Comparison of ENCODE assay signal across 11 mouse cellular contexts in genomic region chr2:181415945-181416344, GRCm38 (mm10). TPM values are rescaled to one million over a fixed set of nuclear protein-coding genes. Genes with fewer than 3 reads are reported as not detected.
DNase-seq lines count a peak whose midpoint lies in the region; ATAC-seq and TF ChIP-seq lines count a peak whose summit lies in the region.
"Had no signal": no experiment of that assay in that cellular context is flagged by ENCODE, and none has a peak within 500 bp of the region (broad histone marks: within the 10 kb centered on the region; RNA-seq: fewer than 3 reads in every experiment).

No protein-coding gene starts in this region.

- H3K9ac ChIP-seq in heart, embryonic 12.5 days: no peak overlapping the region
- H3K9ac ChIP-seq: hindbrain, embryonic 15.5 days; limb, embryonic 15.5 days; stomach, embryonic 15.5 days had no signal

- H3K36me3 ChIP-seq in heart, embryonic 12.5 days: no peaks in the 10 kb centered on the region
- no peaks in the 10 kb centered on the region for H3K36me3 ChIP-seq in thymus, adult 2 months (ENCODE audit: control insufficient read depth, insufficient read depth, low read length)
- H3K36me3 ChIP-seq: hindbrain, embryonic 15.5 days; limb, embryonic 15.5 days; stomach, embryonic 15.5 days had no signal

- no peak for TF ChIP-seq POLR2A in thymus, adult 2 months (IDR thresholded peaks at IDR 0.05; ENCODE audit: control insufficient read depth, extremely low read depth, insufficient read depth, low read length, poor library complexity)

- H3K4me3 ChIP-seq in heart, embryonic 12.5 days: no peak overlapping the region
- H3K4me3 ChIP-seq in thymus, adult 2 months (ENCODE audit: control insufficient read depth, insufficient read depth, low read length): no peak overlapping the region
- H3K4me3 ChIP-seq: hindbrain, embryonic 15.5 days; limb, embryonic 15.5 days; stomach, embryonic 15.5 days had no signal

- TF ChIP-seq CTCF in thymus, adult 2 months (IDR thresholded peaks at IDR 0.05; ENCODE audit: borderline replicate concordance, control insufficient read depth, extremely low read depth, insufficient read depth, low read length, poor library complexity): no peak

- no peak for ATAC-seq in heart, embryonic 12.5 days (ENCODE audit: insufficient number of reproducible peaks, low FRiP score)

- no peak overlapping the region for H3K4me2 ChIP-seq in heart, embryonic 12.5 days
- H3K4me2 ChIP-seq: hindbrain, embryonic 15.5 days; limb, embryonic 15.5 days; stomach, embryonic 15.5 days had no signal

- 37% methylated on average over 3 of the region's 3 CpGs for WGBS in heart, embryonic 12.5 days
- 66% methylated on average over 3 of the region's 3 CpGs for WGBS in thymus, adult 2 months

- H3K9me3 ChIP-seq in heart, embryonic 12.5 days (replicated peaks): no peaks in the 10 kb centered on the region
- H3K9me3 ChIP-seq: hindbrain, embryonic 15.5 days; limb, embryonic 15.5 days; stomach, embryonic 15.5 days had no signal

- DNase-seq in heart, adult 11 months: peak; percentile 92
- DNase-seq in 3T3-L1 (ENCODE audit: low read depth, low spot score): peak; percentile 68
- DNase-seq in cerebellum, adult 9-10 months: peak; percentile 79
- peak; percentile 70 for DNase-seq in heart, postnatal 4 days
- no peak for DNase-seq in thymus, adult 2 months
- no peak for DNase-seq in embryo, embryonic 9.5 days (ENCODE audit: extremely low spot score)
- DNase-seq in B cell, adult 2 months: no peak

- no peak overlapping the region for H3K27ac ChIP-seq in heart, embryonic 12.5 days (ENCODE audit: poor library complexity, severe bottlenecking)
- H3K27ac ChIP-seq in thymus, adult 2 months (ENCODE audit: control insufficient read depth, insufficient read depth, low read length): no peak overlapping the region
- H3K27ac ChIP-seq: hindbrain, embryonic 15.5 days; limb, embryonic 15.5 days; stomach, embryonic 15.5 days had no signal

- H3K4me1 ChIP-seq in heart, embryonic 12.5 days (replicated peaks): peaks cover 40% of the 10 kb centered on the region
- H3K4me1 ChIP-seq in thymus, adult 2 months (replicated peaks; ENCODE audit: control insufficient read depth, insufficient read depth, low read length): no peaks in the 10 kb centered on the region
- H3K4me1 ChIP-seq: limb, embryonic 15.5 days; stomach, embryonic 15.5 days had no signal

- no peaks in the 10 kb centered on the region for H3K27me3 ChIP-seq in heart, embryonic 12.5 days (replicated peaks)
- no peaks in the 10 kb centered on the region for H3K27me3 ChIP-seq in thymus, adult 2 months (ENCODE audit: control insufficient read depth, insufficient read depth, low read length)
- H3K27me3 ChIP-seq: hindbrain, embryonic 15.5 days; limb, embryonic 15.5 days; stomach, embryonic 15.5 days had no signal

RNA-seq across cellular contexts. Expression of gene Lime1, which starts 36.1 kb away (rescaled TPM):
- 16.2 and 16.9 TPM in 2 replicates for polyA plus RNA-seq in heart, embryonic 12.5 days (2016; fragmentation: Nextera tagmentation; extraction: Ambion mirVana)
- total RNA-seq in heart, postnatal 4 days (2021): 1 to 10 TPM; 8.8 to 8.9 TPM
- polyA plus RNA-seq in thymus, adult 2 months (2012; rRNA removed): 263 and 268 TPM in 2 replicates

RNA-seq across cellular contexts. Expression of gene Zbtb46, which starts 43.3 kb away (rescaled TPM):
- 13.5 and 15.1 TPM in 2 replicates for polyA plus RNA-seq in heart, embryonic 12.5 days (2016; fragmentation: Nextera tagmentation; extraction: Ambion mirVana)
- total RNA-seq in heart, postnatal 4 days (2021): 10 to 100 TPM; 14.9 to 16.5 TPM
- 4.8 and 5.3 TPM in 2 replicates for polyA plus RNA-seq in thymus, adult 2 months (2012; rRNA removed)

RNA-seq across cellular contexts. Expression of gene Arfrp1, which starts 50.7 kb away (rescaled TPM):
- polyA plus RNA-seq in heart, embryonic 12.5 days (2016; fragmentation: Nextera tagmentation; extraction: Ambion mirVana): 50.0 and 54.1 TPM in 2 replicates
- 10 to 100 TPM; 39.6 to 41.0 TPM for total RNA-seq in heart, postnatal 4 days (2021)
- polyA plus RNA-seq in thymus, adult 2 months (2012; rRNA removed): 60.9 and 69.6 TPM in 2 replicates

RNA-seq across cellular contexts. Expression of gene Zgpat, which starts 51.2 kb away (rescaled TPM):
- polyA plus RNA-seq in heart, embryonic 12.5 days (2016; fragmentation: Nextera tagmentation; extraction: Ambion mirVana): 33.8 and 33.9 TPM in 2 replicates
- total RNA-seq in heart, postnatal 4 days (2021): 10 to 100 TPM; 20.7 to 22.8 TPM
- polyA plus RNA-seq in thymus, adult 2 months (2012; rRNA removed): 87.6 and 91.9 TPM in 2 replicates

Comparison
In these comparisons a context has a peak if more than half of its experiments do, and no peak if none do; other contexts are left out.
1. DNase-seq: peak in heart, adult 11 months (single experiment), 3T3-L1 (single experiment), cerebellum, adult 9-10 months (single experiment) and heart, postnatal 4 days (single experiment); none in thymus, adult 2 months (single experiment), embryo, embryonic 9.5 days (single experiment) and B cell, adult 2 months (0 of 2).
2. RNA of gene Lime1, which starts 36.1 kb away (polyA plus RNA-seq): 263 to 268 TPM in thymus, adult 2 months; 16.2 to 16.9 TPM in heart, embryonic 12.5 days; every median in the first group is over 10 times any median in the second.